Comparison of ENCODE assay signal across 8 mouse cellular contexts in genomic region chr7:98359951-98360620, GRCm38 (mm10). TPM values are rescaled to one million over a fixed set of nuclear protein-coding genes. Genes with fewer than 3 reads are reported as not detected.
DNase-seq lines count a peak whose midpoint lies in the region; ATAC-seq and TF ChIP-seq lines count a peak whose summit lies in the region.

No protein-coding gene starts in this region.

- ATAC-seq in lung, embryonic 15.5 days (ENCODE audit: borderline replicate concordance, extremely low read depth, low FRiP score, low TSS enrichment) = peak; percentile 77

- H3K9me3 ChIP-seq in lung, embryonic 15.5 days = no peaks in the 10 kb centered on the region

- peaks cover 13% of the 10 kb centered on the region for H3K27me3 ChIP-seq in thymus, adult 2 months (ENCODE audit: control insufficient read depth, insufficient read depth, low read length)
- H3K27me3 ChIP-seq in lung, embryonic 15.5 days = no peaks in the 10 kb centered on the region

- no peak for TF ChIP-seq CTCF in thymus, adult 2 months (IDR thresholded peaks at IDR 0.05; ENCODE audit: borderline replicate concordance, control insufficient read depth, extremely low read depth, insufficient read depth, low read length, poor library complexity)

- DNase-seq in thymus, adult 2 months = no peak
- DNase-seq in thymus, postnatal 25 days = no peak
- peak; percentile 55 for DNase-seq in embryo, embryonic 11.5 days (ENCODE audit: low read depth, low spot score)
- peak; percentile 63 to 72 for DNase-seq in heart, adult 18-20 months
- peak; percentile 52 for DNase-seq in kidney, adult 11 months
- peak; percentile 74 for DNase-seq in retina, embryonic 14.5 days (ENCODE audit: low spot score)
- DNase-seq in spleen, postnatal 14 days (ENCODE audit: low spot score in 2 of 2) = no peak

- no peak overlapping the region for H3K27ac ChIP-seq in thymus, adult 2 months (ENCODE audit: control insufficient read depth, insufficient read depth, low read length)
- H3K27ac ChIP-seq in lung, embryonic 15.5 days = peak overlapping the region; percentile 87

- peaks cover 9% of the 10 kb centered on the region for H3K4me1 ChIP-seq in thymus, adult 2 months (replicated peaks; ENCODE audit: control insufficient read depth, insufficient read depth, low read length)
- H3K4me1 ChIP-seq in lung, embryonic 15.5 days = peaks cover 29% of the 10 kb centered on the region

- peak overlapping the region; percentile 92 for H3K4me2 ChIP-seq in lung, embryonic 15.5 days

- peak overlapping the region; percentile 46 for H3K4me3 ChIP-seq in thymus, adult 2 months (ENCODE audit: control insufficient read depth, insufficient read depth, low read length)
- H3K4me3 ChIP-seq in lung, embryonic 15.5 days = peak overlapping the region; percentile 68

- H3K9ac ChIP-seq in lung, embryonic 15.5 days = peak overlapping the region; percentile 74

- WGBS in thymus, adult 2 months = 14% methylated on average over 33 of the region's 33 CpGs
- under 1% methylated on average over 33 of the region's 33 CpGs for WGBS in lung, embryonic 15.5 days

- H3K36me3 ChIP-seq in thymus, adult 2 months (ENCODE audit: control insufficient read depth, insufficient read depth, low read length) = no peaks in the 10 kb centered on the region
- no peaks in the 10 kb centered on the region for H3K36me3 ChIP-seq in lung, embryonic 15.5 days

- TF ChIP-seq POLR2A in thymus, adult 2 months (IDR thresholded peaks at IDR 0.05; ENCODE audit: control insufficient read depth, extremely low read depth, insufficient read depth, low read length, poor library complexity) = no peak

RNA-seq across cellular contexts. Expression of gene Tsku, which starts 1.0 kb away (rescaled TPM):
- 10.2 and 11.1 TPM in 2 replicates for polyA plus RNA-seq in thymus, adult 2 months (2012; rRNA removed)
- 1 to 10 TPM; 2.3 TPM for total RNA-seq in heart, adult 18-20 months (2021)
- 9.0 and 9.1 TPM in 2 replicates for polyA plus RNA-seq in lung, embryonic 15.5 days (2015; fragmentation: Nextera tagmentation; extraction: Ambion mirVana)

RNA-seq across cellular contexts. Expression of gene Acer3, which starts 39.1 kb away (rescaled TPM):
- polyA plus RNA-seq in thymus, adult 2 months (2012; rRNA removed) = 6.7 and 9.1 TPM in 2 replicates
- 10 to 100 TPM; 10.1 to 11.7 TPM for total RNA-seq in heart, adult 18-20 months (2021)
- polyA plus RNA-seq in lung, embryonic 15.5 days (2015; fragmentation: Nextera tagmentation; extraction: Ambion mirVana) = 26.0 and 28.3 TPM in 2 replicates

Comparison
In these comparisons a context has a peak if more than half of its experiments do, and no peak if none do; other contexts are left out.
1. DNase-seq: peak in embryo, embryonic 11.5 days (single experiment), heart, adult 18-20 months (2 of 2), kidney, adult 11 months (single experiment) and retina, embryonic 14.5 days (single experiment); none in thymus, adult 2 months (single experiment), thymus, postnatal 25 days (single experiment) and spleen, postnatal 14 days (0 of 2).